Mouse (Mus musculus) adrenal gland, postnatal 4 days (tissue): ENCODE data around the gene Tm7sf3. TPM values are rescaled to one million over a fixed set of nuclear protein-coding genes. Genes with fewer than 3 reads are reported as not detected.
A peak's percentile ranks its signal among the peaks of the same experiment; 100 is the strongest.

Source experiments
- DNase-seq, 2 experiments: peaks; one replicate each; pipeline ENCODE4 v3.0.0; 2021 to 2022; ENCODE audit warnings: low spot score in 2 of 2, mixed read lengths in 2 of 2
- total RNA-seq, 2 experiments: library from RNA; stranded (reverse); gene quantifications; 2 replicates each; pipeline ENCODE4 v1.2.3; 2021

Gene Tm7sf3
- total RNA-seq, 2 experiments from 2014 or later, result 59.8 to 66.3 TPM

DNA sequence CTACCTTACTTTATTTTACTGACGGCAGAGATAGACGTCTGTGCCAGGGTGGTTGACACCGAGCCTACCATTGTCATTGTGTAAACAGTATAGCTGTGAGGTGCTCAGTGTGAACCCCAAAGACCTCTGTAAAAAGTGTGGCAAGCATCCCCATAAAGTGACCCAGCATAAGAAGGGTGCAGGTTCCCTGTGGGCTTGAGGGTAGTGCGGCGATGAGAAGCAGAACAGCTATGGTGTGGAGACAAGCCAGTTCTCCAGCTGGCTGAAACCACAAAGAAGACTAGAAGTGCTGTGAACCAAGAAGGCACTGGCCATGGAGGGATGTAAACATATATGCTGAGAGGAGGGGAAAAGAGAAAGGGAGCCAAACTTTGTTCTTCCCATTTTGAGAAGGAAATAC is 19.0 kb upstream of the Tm7sf3 start:
- DNase-seq, result no peak

DNA sequence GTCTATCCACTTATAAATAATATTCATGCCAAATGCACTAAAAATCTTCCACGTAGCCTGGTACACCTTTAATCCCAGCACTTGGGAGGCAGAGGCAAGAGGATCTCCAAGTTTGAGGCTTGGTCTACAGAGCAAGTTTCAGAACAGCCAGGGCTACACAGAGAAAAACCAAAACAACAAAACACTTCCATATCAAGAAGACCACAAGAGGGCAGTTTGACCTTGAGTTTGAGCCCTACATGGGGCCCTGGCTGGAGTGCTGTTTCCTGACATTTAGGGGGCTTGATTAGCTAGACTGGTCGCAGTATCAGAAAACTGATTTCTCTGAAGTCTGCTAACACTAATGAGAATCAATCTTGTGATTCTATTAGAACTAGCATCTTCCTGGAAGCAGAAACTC is 18.0 kb upstream of the Tm7sf3 start:
- DNase-seq, result no peak

DNA sequence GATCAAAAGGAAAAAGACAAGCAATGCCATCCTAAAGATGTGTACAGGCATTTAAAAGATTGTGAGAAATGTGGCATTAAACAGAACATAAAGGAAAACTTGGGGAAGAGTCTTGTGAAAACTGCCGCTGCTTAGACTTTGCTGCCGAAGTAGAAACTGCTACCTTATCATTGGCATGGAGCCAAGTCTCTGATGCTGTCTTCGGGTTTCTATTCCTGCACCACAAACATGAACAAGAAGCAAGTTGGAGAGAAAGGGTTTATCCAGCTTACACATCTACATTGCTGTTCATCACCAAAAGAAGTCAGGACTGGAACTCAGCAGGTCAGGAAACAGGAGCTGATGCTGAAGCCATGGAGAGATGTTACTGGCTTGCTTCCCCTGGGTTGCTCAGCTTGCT is 10.6 kb upstream of the Tm7sf3 start:
- no peak for DNase-seq

DNA sequence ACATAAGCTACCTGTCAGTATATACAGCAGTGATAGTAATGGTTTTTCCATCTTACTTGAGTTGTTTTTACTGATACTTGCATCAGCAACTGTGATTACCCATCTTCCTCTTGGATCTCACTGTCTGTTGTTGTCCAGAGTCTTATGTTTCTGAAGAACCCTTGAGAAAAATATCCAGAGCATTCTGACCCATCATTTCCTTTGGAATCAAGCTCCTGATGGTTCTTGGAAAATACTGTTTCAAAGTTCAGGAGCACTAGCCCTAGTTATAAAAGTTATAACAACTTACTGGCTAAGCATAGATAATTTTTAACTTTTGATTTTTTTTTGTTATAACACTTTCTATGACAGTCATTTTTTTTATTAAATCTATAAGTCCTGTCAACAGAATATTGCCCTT is 8.8 kb upstream of the Tm7sf3 start:
- no peak for DNase-seq

DNA sequence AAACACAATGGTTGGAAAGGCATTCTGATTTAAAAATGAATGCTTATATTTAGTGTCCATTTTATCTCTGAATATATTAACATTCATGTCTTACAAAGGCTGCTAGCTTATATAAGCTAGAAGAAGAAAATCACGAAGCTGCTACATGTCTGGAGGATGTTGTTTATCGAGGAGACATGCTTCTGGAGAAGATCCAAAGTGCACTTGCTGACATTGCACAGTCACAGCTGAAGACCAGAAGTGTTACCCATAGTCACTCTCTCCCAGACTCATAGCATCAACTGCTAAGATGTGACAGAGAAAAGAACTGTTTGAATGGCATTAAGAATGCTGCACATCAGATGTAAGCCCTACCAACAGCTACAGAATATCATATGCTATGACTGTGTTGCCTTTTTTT is 7.4 kb upstream of the Tm7sf3 start:
- no peak for DNase-seq

DNA sequence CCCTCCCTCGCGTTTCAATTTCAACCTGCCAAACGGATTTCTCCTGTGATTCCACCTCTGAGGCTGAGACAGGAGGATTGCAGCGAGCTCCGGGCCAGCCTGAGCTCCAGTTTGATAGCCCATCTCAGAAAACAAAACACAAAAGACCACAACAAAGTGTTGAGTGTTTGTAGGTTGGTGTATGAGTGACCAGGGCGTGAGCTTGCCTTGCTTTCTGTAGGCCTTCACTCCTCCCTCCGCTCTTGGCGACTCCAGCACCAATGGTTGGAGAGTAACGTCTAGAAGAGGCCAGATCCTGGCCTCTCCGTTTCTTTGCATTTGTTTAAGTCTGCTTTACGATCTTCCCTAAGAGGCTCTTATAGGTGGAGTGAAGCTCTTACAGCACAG is 553 bp upstream of the Tm7sf3 start:
- no peak for DNase-seq

DNA sequence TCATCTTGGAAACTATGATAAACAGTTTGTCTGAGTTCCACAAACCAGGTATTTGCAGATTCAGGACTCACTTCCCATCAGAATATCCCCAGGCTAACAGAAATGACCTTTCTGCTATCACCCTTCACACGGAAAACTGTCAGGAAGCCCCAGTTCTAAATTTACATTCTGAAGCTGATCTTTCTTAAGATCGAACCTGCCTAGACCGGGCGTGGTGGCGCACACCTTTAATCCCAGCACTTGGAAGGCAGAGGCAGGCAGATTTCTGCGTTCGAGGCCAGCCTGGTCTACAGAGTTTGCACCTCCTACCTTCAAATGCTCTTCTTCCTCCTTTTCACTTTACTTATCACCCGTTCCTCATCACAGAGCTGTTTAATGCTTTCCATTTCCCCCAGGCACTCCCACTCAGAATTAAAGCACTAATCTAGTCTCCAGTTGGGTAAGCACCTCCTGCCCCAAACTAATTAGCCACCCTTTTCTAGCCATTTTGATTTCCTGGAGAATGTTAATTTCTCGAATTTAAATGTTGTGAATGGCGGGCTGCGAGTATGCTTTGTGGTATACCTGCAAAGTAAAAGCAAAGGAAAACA is 908 bp downstream of the Tm7sf3 start:
- no peak for DNase-seq

DNA sequence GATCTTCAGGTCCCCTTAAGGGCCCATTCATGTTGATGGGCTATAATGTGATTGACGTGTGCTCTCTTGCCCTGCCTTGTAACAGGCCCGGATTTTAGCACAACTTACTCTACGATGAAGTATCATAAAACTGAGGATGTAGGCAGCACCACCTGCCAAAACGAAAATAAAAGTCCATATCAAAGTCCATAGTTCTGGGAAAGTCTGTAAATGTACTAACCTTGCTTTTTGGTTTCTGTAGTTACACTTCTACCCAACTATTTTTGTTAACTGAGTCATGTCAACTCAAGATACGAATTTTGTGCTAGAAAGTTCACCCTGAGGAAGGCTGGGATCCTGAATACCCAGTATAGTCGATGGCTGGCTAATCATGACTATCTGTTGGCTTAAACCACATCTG is 1.6 kb downstream of the Tm7sf3 start:
- DNase-seq, result no peak

DNA sequence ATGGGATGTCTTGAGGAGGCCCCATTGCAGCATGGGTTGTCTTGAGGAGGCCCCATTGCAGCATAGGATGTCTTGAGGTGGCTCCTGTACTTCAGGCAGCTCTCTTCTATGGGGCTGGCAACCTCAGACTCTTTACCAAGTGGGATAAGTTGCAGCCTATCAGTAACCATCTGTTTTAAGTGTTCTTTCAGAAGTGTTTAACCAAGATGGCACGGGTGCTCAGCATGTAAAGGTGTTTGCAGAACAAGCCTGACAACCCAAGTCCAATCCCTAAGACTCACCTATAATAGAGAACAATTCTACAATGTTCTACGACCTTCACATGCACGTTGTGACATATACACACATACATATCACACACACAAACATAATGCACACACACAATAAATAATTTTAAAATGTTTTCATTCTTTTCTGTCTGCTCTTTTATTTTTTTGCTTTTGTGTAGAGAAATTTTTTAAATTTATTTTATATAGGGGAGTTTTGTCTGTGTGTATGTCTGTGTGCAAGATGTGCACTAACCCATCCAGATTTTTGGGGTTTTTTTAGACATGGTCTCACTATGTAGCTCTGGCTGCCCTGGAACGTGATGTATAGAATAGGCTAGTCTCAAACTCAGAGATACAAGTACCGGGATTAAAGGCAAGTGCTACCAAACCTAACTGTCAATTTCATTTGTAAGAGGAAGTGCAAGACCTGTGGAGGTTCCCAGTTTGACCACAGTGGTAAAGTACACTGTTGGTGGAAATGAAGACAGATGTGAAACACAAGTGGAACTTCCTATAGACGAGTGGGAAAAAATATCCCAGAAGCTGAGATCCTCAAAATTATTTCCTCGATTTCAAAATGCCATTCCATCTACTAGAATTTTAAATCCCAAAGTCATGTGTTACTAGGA is 2.3 kb downstream of the Tm7sf3 start:
- DNase-seq, result no peak

DNA sequence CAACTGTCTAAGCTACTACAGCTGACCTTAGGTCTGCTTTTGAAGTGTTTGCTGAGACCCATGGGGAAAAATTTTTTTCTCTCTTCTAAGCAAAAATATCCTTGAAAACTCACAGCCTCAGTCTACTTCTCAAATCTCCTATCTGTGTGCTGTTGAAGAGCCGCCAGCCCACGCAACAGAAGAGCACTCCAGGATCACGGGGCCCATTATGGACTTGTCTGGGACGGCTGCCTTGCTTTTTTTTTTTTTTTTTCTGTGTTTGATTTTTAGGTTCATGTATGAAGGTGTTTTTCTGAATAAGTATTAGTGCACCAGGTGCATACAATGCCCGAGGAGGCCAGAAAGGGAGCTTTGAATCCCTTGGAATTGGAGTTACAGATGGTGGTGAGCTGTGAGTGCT is 6.1 kb downstream of the Tm7sf3 start:
- no peak for DNase-seq

DNA sequence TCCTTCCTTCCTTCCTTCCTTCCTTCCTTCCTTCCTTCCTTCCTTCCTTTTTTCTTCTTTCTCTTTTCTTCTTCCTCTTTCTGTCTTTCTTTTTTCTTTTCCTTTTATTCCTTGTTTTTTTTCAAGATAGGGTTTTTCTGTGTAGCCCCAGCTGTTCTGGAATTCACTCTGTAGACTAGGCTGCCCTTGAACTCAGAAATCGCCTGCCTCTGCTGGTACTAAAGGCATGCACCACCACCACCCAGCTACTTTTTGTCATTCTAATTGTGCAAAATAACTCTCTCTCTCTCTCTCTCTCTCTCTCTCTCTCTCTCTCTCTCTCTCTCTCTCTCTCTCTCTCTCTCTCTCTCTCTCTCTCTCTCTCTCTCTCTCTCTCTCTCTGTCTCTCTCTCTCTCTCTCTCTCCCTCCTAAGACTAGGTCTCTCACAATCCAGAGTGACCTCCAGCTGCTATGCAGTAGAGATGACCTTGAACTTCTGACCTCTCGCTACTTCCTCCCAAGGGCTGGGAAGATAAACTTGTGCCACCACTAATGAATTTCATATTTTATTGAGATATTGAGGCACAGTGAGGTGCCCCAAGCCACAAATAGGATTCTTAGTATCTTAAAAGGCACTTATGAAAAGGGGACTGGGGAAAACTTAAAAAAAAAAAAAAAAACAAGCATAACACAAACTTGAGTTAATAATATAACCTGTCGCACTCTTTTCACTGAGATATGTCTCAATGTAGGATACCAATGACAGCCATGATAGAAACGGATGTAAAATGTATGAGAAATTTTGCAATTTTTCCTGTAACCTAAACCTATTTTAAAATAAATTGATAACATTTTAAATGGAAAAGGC is 7.6 kb downstream of the Tm7sf3 start:
- DNase-seq, result no peak

DNA sequence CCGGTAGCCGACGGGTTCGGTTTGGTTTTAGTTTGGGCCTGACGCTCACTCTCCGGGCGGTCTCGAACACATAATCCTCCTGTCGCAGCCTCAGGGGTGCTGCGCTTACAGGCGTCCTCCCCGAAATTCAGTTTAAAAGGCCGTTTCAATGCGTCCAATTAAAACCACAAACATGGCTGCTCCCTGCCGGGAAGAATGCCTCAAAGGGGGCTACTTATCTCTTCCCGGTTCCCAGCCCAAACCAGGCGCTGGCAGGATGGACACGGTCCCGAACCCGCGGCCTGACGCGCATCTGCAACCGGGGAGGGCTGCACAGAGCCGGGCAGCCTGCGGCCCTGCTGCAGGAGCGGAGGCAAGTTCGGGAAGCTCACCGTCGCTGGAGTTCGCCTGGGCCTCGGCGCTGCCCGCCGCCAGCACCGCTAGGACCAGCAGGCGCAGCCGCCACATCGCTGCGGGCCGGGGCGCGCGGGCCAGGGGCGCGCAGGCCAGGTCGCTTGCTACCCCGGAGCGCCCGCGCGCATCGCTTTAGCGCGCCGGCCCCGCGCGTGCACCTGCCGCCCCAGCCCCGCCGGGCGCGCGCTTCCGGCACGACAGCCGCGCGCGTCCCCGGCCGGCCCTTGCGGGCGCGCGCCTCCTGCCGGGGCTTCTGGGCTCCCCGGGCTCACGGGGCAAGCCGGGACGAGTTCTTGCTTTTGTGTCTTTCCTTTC is 8.5 kb downstream of the Tm7sf3 start:
- peak; percentile 50 to 58 for DNase-seq

DNA sequence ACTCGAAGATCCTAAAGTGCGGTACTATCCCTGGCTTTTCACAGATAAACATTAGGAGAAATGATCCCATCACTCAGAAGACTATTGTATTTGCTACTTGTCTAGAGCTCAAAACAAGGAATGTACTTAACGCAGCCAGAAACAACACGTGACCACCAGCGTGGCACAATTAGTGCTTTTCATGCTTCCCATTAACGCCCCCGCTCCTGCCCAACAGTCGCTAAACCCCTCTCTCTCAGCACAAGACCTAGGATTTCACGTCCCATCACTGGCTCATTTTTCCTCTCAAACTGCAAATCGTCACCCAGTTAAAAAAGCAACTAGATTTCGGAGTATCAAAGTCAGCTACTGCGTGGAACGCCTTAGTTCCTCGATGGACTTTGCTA is 9.0 kb downstream of the Tm7sf3 start:
- DNase-seq, result no peak

DNA sequence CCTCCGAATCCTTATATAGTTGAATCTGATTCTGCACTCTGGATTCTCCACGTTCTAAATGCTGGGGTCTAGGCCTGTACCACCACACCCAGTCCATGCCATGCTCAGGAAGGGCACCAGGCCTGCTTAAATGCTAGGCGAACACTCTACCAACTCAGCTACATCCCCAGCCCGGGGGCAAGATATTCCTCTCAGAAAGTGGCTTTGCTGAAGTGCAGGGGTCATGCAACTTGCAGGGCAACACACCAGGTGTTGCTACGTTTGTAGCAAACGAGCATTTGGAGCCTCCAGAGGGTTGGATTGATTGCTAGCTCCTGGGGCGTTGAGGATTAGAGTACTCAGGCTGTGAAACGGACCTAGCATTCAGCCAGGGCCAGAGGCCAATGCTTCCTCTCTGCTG is 9.5 kb downstream of the Tm7sf3 start:
- no peak for DNase-seq

DNA sequence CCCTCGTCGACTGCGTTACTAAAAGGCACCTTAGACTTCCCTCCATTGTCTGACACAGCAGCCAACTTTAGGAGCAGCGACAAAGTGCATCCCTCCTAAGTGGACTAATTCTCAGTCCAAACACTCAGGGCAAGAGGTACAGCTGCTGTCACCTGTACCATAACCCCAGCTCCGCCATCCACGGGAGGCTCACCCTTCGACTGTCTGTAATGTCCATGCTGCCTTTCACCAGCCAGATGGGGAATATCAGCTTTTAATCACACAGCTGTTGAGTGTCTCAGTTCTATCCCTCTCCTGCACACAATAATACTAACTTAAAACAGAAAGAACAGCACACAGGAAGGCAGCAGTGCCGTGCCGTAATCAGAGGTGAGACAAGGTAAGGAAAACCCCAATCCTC is 10.2 kb downstream of the Tm7sf3 start:
- no peak for DNase-seq

DNA sequence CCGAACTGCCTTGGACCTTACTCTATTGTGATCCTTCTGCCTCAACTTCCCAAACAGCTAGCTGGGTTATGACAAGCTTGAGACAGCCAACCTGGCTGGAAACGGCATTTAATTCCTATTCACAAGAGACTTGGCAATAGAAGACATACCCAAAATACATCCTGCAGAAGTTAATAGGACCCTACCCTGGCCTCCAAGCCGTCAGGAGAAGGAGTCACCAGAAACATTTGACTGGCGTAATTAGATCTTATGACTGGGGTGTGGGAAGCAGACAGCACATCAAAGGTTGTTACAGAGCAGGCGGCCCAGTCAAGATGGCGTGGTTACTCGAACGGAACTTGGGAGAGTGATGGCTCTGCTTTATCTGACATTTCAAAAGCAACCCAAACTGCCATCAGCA is 10.8 kb downstream of the Tm7sf3 start:
- DNase-seq, result no peak

DNA sequence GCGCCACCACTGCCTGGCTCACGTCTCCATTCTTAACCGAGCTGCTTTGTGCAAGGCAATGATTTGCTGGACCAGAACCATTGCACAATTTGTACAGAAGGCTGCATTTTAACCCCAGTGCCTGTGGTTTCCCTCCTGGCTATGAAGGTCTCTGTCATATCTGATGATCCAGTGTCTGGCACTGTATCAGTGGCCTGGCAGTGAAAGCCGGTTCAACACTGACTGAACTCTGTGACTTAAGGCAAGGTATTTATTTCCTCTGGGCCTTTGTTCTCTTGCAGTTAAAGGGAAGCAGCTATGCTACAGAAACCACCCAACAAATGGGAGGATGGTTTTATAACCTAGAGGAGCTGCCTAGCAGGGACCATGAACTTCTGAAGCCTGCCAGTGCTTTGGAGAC is 11.7 kb downstream of the Tm7sf3 start:
- peak in 1 of 2 experiments; percentile 16 for DNase-seq

DNA sequence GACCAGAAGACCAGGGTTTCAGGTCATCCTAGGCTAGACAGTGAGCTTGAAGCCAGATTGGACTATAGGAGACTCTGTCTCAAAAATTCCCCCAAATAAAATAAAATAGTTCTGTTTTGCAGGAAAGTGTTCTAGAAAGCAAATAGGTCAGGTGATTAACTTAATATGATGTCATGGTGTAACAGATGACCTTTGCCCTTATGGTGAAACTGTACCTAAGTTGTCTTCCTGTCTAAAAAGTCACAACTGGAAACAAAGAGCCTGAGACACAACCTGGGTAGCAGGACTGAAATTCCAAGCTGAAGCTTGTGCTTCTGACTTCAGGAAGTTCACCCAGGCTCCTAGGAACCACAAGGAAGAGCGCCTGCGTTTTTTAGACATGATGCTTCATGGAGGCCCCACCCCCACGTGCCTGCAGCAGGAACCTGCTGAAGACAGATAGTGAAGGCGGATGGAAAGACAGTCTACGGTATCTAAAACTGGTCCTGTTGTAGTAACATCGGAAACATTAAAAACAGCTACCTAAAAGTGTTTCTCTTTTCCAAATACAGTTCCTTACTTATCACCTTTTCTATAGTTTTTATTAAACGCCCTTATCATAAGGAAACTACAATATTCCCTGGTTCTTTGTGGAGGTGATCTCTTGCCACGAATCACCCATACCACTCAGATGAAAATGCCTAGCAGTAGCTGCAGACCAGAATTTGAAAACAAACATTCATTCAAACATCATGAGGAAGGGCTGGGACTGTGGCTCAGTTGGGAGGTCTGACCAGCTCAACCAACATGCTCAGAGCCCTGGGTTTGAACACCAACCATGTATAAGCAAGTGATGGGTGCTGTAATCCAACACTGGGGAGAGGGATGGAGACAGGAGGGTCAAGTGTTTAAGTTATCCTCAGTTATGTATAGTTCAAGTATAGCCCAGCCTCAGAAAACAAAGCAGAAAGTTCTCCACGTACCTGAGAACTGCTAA is 12.6 kb downstream of the Tm7sf3 start:
- DNase-seq, result no peak

DNA sequence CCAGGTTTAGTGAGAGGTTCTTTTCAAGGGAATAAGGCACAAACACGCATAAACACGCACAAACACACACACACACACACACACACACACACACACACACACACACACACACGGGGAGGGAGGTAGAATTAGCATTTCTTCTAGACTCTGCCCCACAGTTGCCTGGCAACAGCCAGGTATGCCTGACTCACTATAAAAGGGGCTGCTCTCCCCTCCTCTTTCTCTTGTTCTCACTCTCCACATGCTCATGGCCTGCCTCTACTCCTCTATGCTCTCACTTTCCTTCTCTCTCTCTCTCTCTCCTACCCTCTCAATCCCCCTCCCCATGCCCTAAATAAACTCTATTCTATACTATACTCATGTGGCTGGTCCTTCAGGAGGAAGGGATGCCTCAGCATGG is 14.5 kb downstream of the Tm7sf3 start:
- DNase-seq, result no peak

DNA sequence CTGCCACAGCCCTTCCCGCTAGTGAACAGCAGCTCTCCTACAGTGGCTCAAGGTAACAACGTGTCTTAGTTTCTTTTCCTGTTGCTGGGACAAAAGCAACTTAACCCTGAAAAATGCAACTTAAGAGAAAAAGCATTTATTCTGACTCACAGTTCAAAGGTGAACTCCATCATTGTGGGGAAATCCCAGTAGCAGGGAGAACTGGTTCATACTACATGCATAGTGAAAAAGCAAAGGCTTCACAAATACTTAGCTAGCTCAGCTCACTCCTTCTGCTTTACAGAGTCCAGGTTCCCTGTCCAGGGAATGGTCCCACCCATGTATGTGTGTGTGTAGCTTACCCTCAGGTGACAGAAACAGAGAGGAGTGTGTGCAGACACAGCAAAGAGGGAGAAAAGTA is 26.0 kb downstream of the Tm7sf3 start:
- no peak for DNase-seq
